Comparison of ENCODE assay signal across 7 mouse cellular contexts in the genomic region with DNA sequence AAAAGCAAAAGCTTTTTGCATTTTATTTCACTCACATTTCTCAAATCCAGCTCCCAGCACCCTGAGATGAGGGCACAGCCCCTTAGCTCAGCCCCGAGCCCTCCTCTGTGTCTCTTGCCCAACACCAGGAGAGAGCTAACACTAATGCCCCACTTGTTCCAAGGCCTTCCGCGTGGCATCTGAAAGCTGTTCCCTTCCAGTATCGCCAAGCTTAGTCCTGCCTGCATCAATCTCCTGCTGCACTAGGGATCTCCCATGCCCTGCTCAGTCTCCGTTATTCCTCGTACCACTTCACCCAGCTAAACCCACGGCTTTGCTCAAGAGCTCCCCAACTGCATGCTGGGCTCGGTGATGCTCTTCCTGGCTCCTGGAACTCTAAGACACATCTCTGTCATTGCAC. TPM values are rescaled to one million over a fixed set of nuclear protein-coding genes. Genes with fewer than 3 reads are reported as not detected.
DNase-seq lines count a peak whose midpoint lies in the region; ATAC-seq and TF ChIP-seq lines count a peak whose summit lies in the region.

No protein-coding gene starts in this region.

- no peak for TF ChIP-seq POLR2A in limb, embryonic 14.5 days (IDR thresholded peaks at IDR 0.05; ENCODE audit: borderline replicate concordance, extremely low read depth, insufficient read depth, insufficient read length)

- peak overlapping the region; percentile 58; the same call in 1 of the 2 replicates for H3K9ac ChIP-seq in lung, embryonic 16.5 days (ENCODE audit: low read length)
- no peak overlapping the region; the same call in 1 of the 2 replicates for H3K9ac ChIP-seq in forebrain, embryonic 15.5 days (replicated peaks)
- H3K9ac ChIP-seq in limb, embryonic 14.5 days (ENCODE audit: low read depth, low read length, severe bottlenecking): no peak overlapping the region
- H3K9ac ChIP-seq in stomach, embryonic 16.5 days (ENCODE audit: low read length): peak overlapping the region; percentile 9; the same call in 1 of the 2 replicates

- no peaks in the 10 kb centered on the region for H3K9me3 ChIP-seq in lung, embryonic 16.5 days (ENCODE audit: control insufficient read depth, low read length)
- H3K9me3 ChIP-seq in forebrain, embryonic 15.5 days: no peaks in the 10 kb centered on the region
- H3K9me3 ChIP-seq in limb, embryonic 14.5 days (ENCODE audit: control insufficient read depth, low read length): no peaks in the 10 kb centered on the region
- H3K9me3 ChIP-seq in stomach, embryonic 16.5 days (replicated peaks; ENCODE audit: control insufficient read depth, low read length): no peaks in the 10 kb centered on the region

- no peak for ATAC-seq in lung, embryonic 16.5 days (ENCODE audit: low read depth)
- no peak for ATAC-seq in forebrain, embryonic 15.5 days (replicated peaks)
- no peak for ATAC-seq in limb, embryonic 14.5 days (ENCODE audit: low FRiP score, low read depth)
- ATAC-seq in stomach, embryonic 16.5 days (ENCODE audit: insufficient read depth, low FRiP score): no peak

- H3K4me2 ChIP-seq in lung, embryonic 16.5 days (ENCODE audit: low read depth, low read length): peak overlapping the region; percentile 59
- H3K4me2 ChIP-seq in forebrain, embryonic 15.5 days (replicated peaks): peak overlapping the region; percentile 56
- H3K4me2 ChIP-seq in limb, embryonic 14.5 days (replicated peaks; ENCODE audit: low read depth, low read length, severe bottlenecking): peak overlapping the region; percentile 61; the same call in 1 of the 2 replicates
- H3K4me2 ChIP-seq in stomach, embryonic 16.5 days (ENCODE audit: low read depth, low read length): peak overlapping the region; percentile 66; the same call in 1 of the 2 replicates

- 61% methylated on average over 8 of the region's 8 CpGs for WGBS in lung, embryonic 16.5 days
- 77% methylated on average over 8 of the region's 8 CpGs for WGBS in forebrain, embryonic 15.5 days
- 78% methylated on average over 8 of the region's 8 CpGs for WGBS in limb, embryonic 14.5 days
- WGBS in stomach, embryonic 16.5 days: 78% methylated on average over 8 of the region's 8 CpGs

- H3K27ac ChIP-seq in lung, embryonic 16.5 days (ENCODE audit: low read length): peak overlapping the region; percentile 93
- H3K27ac ChIP-seq in forebrain, embryonic 15.5 days (replicated peaks): peak overlapping the region; percentile 85
- H3K27ac ChIP-seq in limb, embryonic 14.5 days (replicated peaks; ENCODE audit: low read depth, low read length): no peak overlapping the region
- H3K27ac ChIP-seq in stomach, embryonic 16.5 days (ENCODE audit: low read length): peak overlapping the region; percentile 96

- H3K4me3 ChIP-seq in lung, embryonic 16.5 days (ENCODE audit: low read length): no peak overlapping the region
- no peak overlapping the region for H3K4me3 ChIP-seq in forebrain, embryonic 15.5 days
- no peak overlapping the region for H3K4me3 ChIP-seq in limb, embryonic 14.5 days (replicated peaks; ENCODE audit: low read length)
- H3K4me3 ChIP-seq in stomach, embryonic 16.5 days (replicated peaks; ENCODE audit: low read length): no peak overlapping the region

- peaks cover 43% of the 10 kb centered on the region for H3K4me1 ChIP-seq in lung, embryonic 16.5 days (replicated peaks; ENCODE audit: control insufficient read depth, insufficient read depth, low read length)
- peaks cover 40% of the 10 kb centered on the region for H3K4me1 ChIP-seq in forebrain, embryonic 15.5 days
- H3K4me1 ChIP-seq in limb, embryonic 14.5 days (ENCODE audit: control insufficient read depth, insufficient read depth, low read length): peaks cover 31% of the 10 kb centered on the region
- peaks cover 38% of the 10 kb centered on the region for H3K4me1 ChIP-seq in stomach, embryonic 16.5 days (ENCODE audit: control insufficient read depth, insufficient read depth, low read length)

- no peaks in the 10 kb centered on the region for H3K27me3 ChIP-seq in lung, embryonic 16.5 days (ENCODE audit: control insufficient read depth, insufficient read depth, low read depth, low read length)
- no peaks in the 10 kb centered on the region for H3K27me3 ChIP-seq in forebrain, embryonic 15.5 days
- no peaks in the 10 kb centered on the region for H3K27me3 ChIP-seq in limb, embryonic 14.5 days (ENCODE audit: control insufficient read depth, insufficient read depth, low read length)
- no peaks in the 10 kb centered on the region for H3K27me3 ChIP-seq in stomach, embryonic 16.5 days (ENCODE audit: control insufficient read depth, insufficient read depth, low read length)

- DNase-seq in lung, postnatal 10 days: no peak
- no peak for DNase-seq in limb, embryonic 14.5 days (ENCODE audit: low spot score)
- DNase-seq in right cerebral cortex, postnatal 10 days (ENCODE audit: low spot score in 2 of 2): no peak
- no peak for DNase-seq in testis, postnatal 14 days (ENCODE audit: low spot score)

- no peaks in the 10 kb centered on the region for H3K36me3 ChIP-seq in lung, embryonic 16.5 days (ENCODE audit: control insufficient read depth, insufficient read depth, low read length)
- H3K36me3 ChIP-seq in forebrain, embryonic 15.5 days: no peaks in the 10 kb centered on the region
- no peaks in the 10 kb centered on the region for H3K36me3 ChIP-seq in limb, embryonic 14.5 days (ENCODE audit: control insufficient read depth, insufficient read depth, low read length)
- H3K36me3 ChIP-seq in stomach, embryonic 16.5 days (ENCODE audit: control insufficient read depth, insufficient read depth, low read length): no peaks in the 10 kb centered on the region

RNA-seq across cellular contexts. Expression of gene Maml3, which starts 57.3 kb away (rescaled TPM):
- 8.5 and 9.6 TPM in 2 replicates for polyA plus RNA-seq in lung, embryonic 16.5 days (2015; fragmentation: Nextera tagmentation; extraction: Ambion mirVana)
- 4.9 and 5.3 TPM in 2 replicates for polyA plus RNA-seq in forebrain, embryonic 15.5 days (2015; fragmentation: Nextera tagmentation; extraction: Ambion mirVana)
- polyA plus RNA-seq in limb, embryonic 14.5 days (2012; rRNA removed): 5.4 and 6.1 TPM in 2 replicates
- 5.6 and 6.7 TPM in 2 replicates for polyA plus RNA-seq in limb, embryonic 14.5 days (2014; fragmentation: Nextera tagmentation; extraction: Ambion mirVana)
- polyA plus RNA-seq in stomach, embryonic 16.5 days (2015; fragmentation: Nextera tagmentation; extraction: Ambion mirVana): 4.7 and 5.0 TPM in 2 replicates

Comparison
In these comparisons a context has a peak if more than half of its experiments do, and no peak if none do; other contexts are left out.
1. H3K9ac ChIP-seq: peak in lung, embryonic 16.5 days (single experiment) and stomach, embryonic 16.5 days (single experiment); none in forebrain, embryonic 15.5 days (single experiment) and limb, embryonic 14.5 days (single experiment).
2. Peak in every context shown above with its lines, with median percentiles within 50 percentile points of each other: H3K4me2 ChIP-seq.